Mouse (Mus musculus): ENCODE data around the gene Aldh3b2. TPM values are rescaled to one million over a fixed set of nuclear protein-coding genes. Genes with fewer than 3 reads are reported as not detected.

Gene Aldh3b2
- total and polyA plus RNA-seq, 2 experiments = 0.48 TPM; not detected in 1

GRCm38 (mm10) chr19:3942986-3943735 is 29.0 kb upstream of the Aldh3b2 start:
- no peaks in the 10 kb centered on the region for H3K79me2 ChIP-seq (ENCODE audit: control insufficient read depth, insufficient read depth, low read length)
- H3K36me3 ChIP-seq (ENCODE audit: control insufficient read depth, insufficient read depth, low read length) = peaks cover 3% of the 10 kb centered on the region; the same call in 1 of the 2 replicates
- TF ChIP-seq POLR2A (IDR thresholded peaks at IDR 0.05; ENCODE audit: extremely low read depth, insufficient read depth, low read length) (no peak), CTCF (IDR thresholded peaks at IDR 0.05; ENCODE audit: low read depth, low read length) (no peak)
- 55% methylated on average over 27 of the region's 27 CpGs for WGBS
- H3K27ac ChIP-seq (replicated peaks; ENCODE audit: insufficient read depth, low read depth, low read length) = no peak overlapping the region
- no peak overlapping the region for H3K9ac ChIP-seq (ENCODE audit: low read depth, low read length)
- no peaks in the 10 kb centered on the region for H3K27me3 ChIP-seq (ENCODE audit: control insufficient read depth, insufficient read depth, low read length)
- H3K4me3 ChIP-seq (ENCODE audit: insufficient read depth, low read depth, low read length) = no peak overlapping the region
- peaks cover 6% of the 10 kb centered on the region for H3K4me1 ChIP-seq (ENCODE audit: control insufficient read depth, insufficient read depth, low read length)
- DNase-seq (ENCODE audit: extremely low read depth, low read depth, low spot score) = no peak

GRCm38 (mm10) chr19:3945872-3946564 is 26.1 kb upstream of the Aldh3b2 start:
- 18% methylated on average over 10 of the region's 10 CpGs for WGBS
- DNase-seq (ENCODE audit: extremely low read depth, low read depth, low spot score) = peak; percentile 76
- H3K4me3 ChIP-seq (ENCODE audit: insufficient read depth, low read depth, low read length) = no peak overlapping the region

GRCm38 (mm10) chr19:3946715-3947114 is 25.4 kb upstream of the Aldh3b2 start:
- Histone ChIP-seq H3K4me3 (ENCODE audit: insufficient read depth, low read depth, low read length) (no peak overlapping the region), H3K9ac (ENCODE audit: low read depth, low read length) (no peak overlapping the region), H3K4me1 (ENCODE audit: control insufficient read depth, insufficient read depth, low read length) (peaks cover 12% of the 10 kb centered on the region), H3K27ac (replicated peaks; ENCODE audit: insufficient read depth, low read depth, low read length) (0 out of 2 replicates have a peak overlapping the region, but pooled peaks have one; percentile 10), H3K79me2 (ENCODE audit: control insufficient read depth, insufficient read depth, low read length) (no peaks in the 10 kb centered on the region), H3K27me3 (ENCODE audit: control insufficient read depth, insufficient read depth, low read length) (no peaks in the 10 kb centered on the region), H3K36me3 (ENCODE audit: control insufficient read depth, insufficient read depth, low read length) (peaks cover 3% of the 10 kb centered on the region; the same call in 1 of the 2 replicates)
- WGBS = 61% methylated on average over 2 of the region's 2 CpGs
- TF ChIP-seq CTCF (IDR thresholded peaks at IDR 0.05; ENCODE audit: low read depth, low read length) (peak; percentile 82), POLR2A (IDR thresholded peaks at IDR 0.05; ENCODE audit: extremely low read depth, insufficient read depth, low read length) (no peak)
- DNase-seq (ENCODE audit: extremely low read depth, low read depth, low spot score) = peak; percentile 46

More at GRCm38 (mm10) chr19:3945872-3946564, 26.1 kb upstream of the Aldh3b2 start:
- TF ChIP-seq POLR2A (IDR thresholded peaks at IDR 0.05; ENCODE audit: extremely low read depth, insufficient read depth, low read length) (no peak), CTCF (IDR thresholded peaks at IDR 0.05; ENCODE audit: low read depth, low read length) (no peak)
- peaks cover 3% of the 10 kb centered on the region; the same call in 1 of the 2 replicates for H3K36me3 ChIP-seq (ENCODE audit: control insufficient read depth, insufficient read depth, low read length)
- H3K27ac ChIP-seq (replicated peaks; ENCODE audit: insufficient read depth, low read depth, low read length) = peak overlapping the region; percentile 50
- no peaks in the 10 kb centered on the region for H3K27me3 ChIP-seq (ENCODE audit: control insufficient read depth, insufficient read depth, low read length)
- no peak overlapping the region for H3K9ac ChIP-seq (ENCODE audit: low read depth, low read length)
- H3K4me1 ChIP-seq (ENCODE audit: control insufficient read depth, insufficient read depth, low read length) = peaks cover 12% of the 10 kb centered on the region
- H3K79me2 ChIP-seq (ENCODE audit: control insufficient read depth, insufficient read depth, low read length) = no peaks in the 10 kb centered on the region

- 81% methylated on average over 3 of the region's 3 CpGs for WGBS
- no peak for TF ChIP-seq POLR2A (IDR thresholded peaks at IDR 0.05; ENCODE audit: extremely low read depth, insufficient read depth, low read length)
- no peak for TF ChIP-seq CTCF (IDR thresholded peaks at IDR 0.05; ENCODE audit: low read depth, low read length)
- Histone ChIP-seq H3K36me3 (ENCODE audit: control insufficient read depth, insufficient read depth, low read length) (peaks cover 3% of the 10 kb centered on the region; the same call in 1 of the 2 replicates), H3K9ac (ENCODE audit: low read depth, low read length) (no peak overlapping the region), H3K4me1 (ENCODE audit: control insufficient read depth, insufficient read depth, low read length) (peaks cover 12% of the 10 kb centered on the region), H3K4me3 (ENCODE audit: insufficient read depth, low read depth, low read length) (no peak overlapping the region), H3K79me2 (ENCODE audit: control insufficient read depth, insufficient read depth, low read length) (no peaks in the 10 kb centered on the region), H3K27ac (replicated peaks; ENCODE audit: insufficient read depth, low read depth, low read length) (no peak overlapping the region), H3K27me3 (ENCODE audit: control insufficient read depth, insufficient read depth, low read length) (no peaks in the 10 kb centered on the region)
- no peak for DNase-seq (ENCODE audit: extremely low read depth, low read depth, low spot score)
Measured at GRCm38 (mm10) chr19:3947813-3948212, 24.3 kb upstream of the Aldh3b2 start.

- peaks cover 3% of the 10 kb centered on the region; the same call in 1 of the 2 replicates for H3K36me3 ChIP-seq (ENCODE audit: control insufficient read depth, insufficient read depth, low read length)
- peaks cover 12% of the 10 kb centered on the region for H3K4me1 ChIP-seq (ENCODE audit: control insufficient read depth, insufficient read depth, low read length)
- H3K9ac ChIP-seq (ENCODE audit: low read depth, low read length) = no peak overlapping the region
- no peaks in the 10 kb centered on the region for H3K79me2 ChIP-seq (ENCODE audit: control insufficient read depth, insufficient read depth, low read length)
- TF ChIP-seq CTCF (IDR thresholded peaks at IDR 0.05; ENCODE audit: low read depth, low read length) (no peak), POLR2A (IDR thresholded peaks at IDR 0.05; ENCODE audit: extremely low read depth, insufficient read depth, low read length) (no peak)
- H3K4me3 ChIP-seq (ENCODE audit: insufficient read depth, low read depth, low read length) = no peak overlapping the region
- WGBS = 87% methylated on average over 14 of the region's 14 CpGs
- H3K27me3 ChIP-seq (ENCODE audit: control insufficient read depth, insufficient read depth, low read length) = no peaks in the 10 kb centered on the region
- H3K27ac ChIP-seq (replicated peaks; ENCODE audit: insufficient read depth, low read depth, low read length) = no peak overlapping the region
- DNase-seq (ENCODE audit: extremely low read depth, low read depth, low spot score) = no peak
Measured at GRCm38 (mm10) chr19:3948546-3948945, 23.6 kb upstream of the Aldh3b2 start.
